Mouse (Mus musculus): ENCODE results near the gene Rdh16f1. TPM values are rescaled to one million over a fixed set of nuclear protein-coding genes. Genes with fewer than 3 reads are reported as not detected.
"Not testable (repeated sequence)": the region's sequence is repeated elsewhere in the genome, so short reads cannot be mapped to it uniquely, and the experiment has no call there.

The Rdh16f1 gene
- polyA plus RNA-seq, 1 experiment from 2014 or later = not detected

DNA sequence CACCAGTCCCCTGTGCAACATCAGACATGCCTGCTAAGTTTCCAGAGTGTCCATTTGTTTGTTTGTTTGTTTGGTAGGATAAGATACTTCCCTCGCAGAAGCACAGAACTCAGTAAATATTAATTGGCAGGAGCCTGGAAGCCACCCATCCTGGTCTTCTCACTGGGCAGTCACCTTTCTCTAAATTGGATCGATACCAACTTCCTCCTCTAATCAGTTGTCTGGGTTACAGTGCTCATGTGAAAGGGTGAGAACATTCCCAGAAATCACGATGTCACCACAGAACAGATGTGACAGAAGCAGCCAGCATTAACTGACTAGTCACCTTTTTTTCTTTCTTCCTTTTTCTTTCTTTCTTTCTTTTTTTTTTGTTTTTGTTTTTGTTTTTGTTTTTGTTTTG, 4.3 kb upstream of the Rdh16f1 start:
- Histone ChIP-seq H3K4me2 (ENCODE audit: low read depth, low read length, severe bottlenecking) (no peak overlapping the region), H3K9me3 (ENCODE audit: control insufficient read depth, low read length) (no peaks in the 10 kb centered on the region), H3K36me3 (ENCODE audit: control insufficient read depth, insufficient read depth, low read length) (no peaks in the 10 kb centered on the region), H3K9ac (ENCODE audit: low read length) (no peak overlapping the region), H3K4me1 (replicated peaks; ENCODE audit: control insufficient read depth, insufficient read depth, low read length) (no peaks in the 10 kb centered on the region), H3K4me3 (ENCODE audit: low read depth, low read length) (no peak overlapping the region), H3K27ac (ENCODE audit: low read depth, low read length) (no peak overlapping the region), H3K27me3 (ENCODE audit: control insufficient read depth, insufficient read depth, low read length) (no peaks in the 10 kb centered on the region)
- DNase-seq (ENCODE audit: low spot score) (no peak), ATAC-seq (replicated peaks; ENCODE audit: low FRiP score) (no peak)
- 82% methylated on average over 3 of the region's 3 CpGs for whole genome bisulfite sequencing

DNA sequence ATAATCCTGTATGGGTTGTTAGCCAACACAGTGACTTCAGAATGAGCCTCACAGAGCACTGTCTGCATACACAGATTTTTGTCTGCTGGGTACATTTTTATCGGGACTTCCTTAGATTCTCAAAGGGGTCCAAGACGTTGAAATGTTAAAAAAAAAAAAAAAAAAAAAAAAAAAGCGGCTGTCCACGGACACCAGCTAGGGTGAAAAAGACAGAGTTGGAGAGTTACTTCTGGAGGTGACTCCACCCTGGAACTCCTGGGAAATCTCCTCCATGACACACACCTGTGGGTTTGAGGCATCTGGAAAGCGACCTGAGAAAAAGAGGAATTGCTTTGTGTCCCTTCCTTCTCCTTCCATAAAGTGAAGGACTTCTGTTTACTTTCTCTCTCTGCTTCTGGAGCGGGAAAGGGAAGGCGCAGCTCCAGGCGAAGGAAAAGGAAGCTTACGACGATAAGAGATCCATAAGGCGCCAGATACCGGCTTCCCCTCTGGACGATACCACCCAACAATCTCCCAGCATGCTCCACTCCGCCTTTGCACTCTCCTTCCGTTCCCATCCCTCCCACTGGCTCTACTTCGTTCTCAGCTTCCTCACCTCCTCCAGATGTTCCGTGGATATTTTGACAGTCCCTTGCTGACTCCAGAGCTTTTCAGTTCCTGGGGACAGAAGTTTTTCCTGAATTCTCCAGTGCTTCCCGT, 3.7 kb upstream of the Rdh16f1 start:
- Histone ChIP-seq H3K4me1 (replicated peaks; ENCODE audit: control insufficient read depth, insufficient read depth, low read length) (no peaks in the 10 kb centered on the region), H3K9ac (ENCODE audit: low read length) (no peak overlapping the region), H3K27me3 (ENCODE audit: control insufficient read depth, insufficient read depth, low read length) (no peaks in the 10 kb centered on the region), H3K4me3 (ENCODE audit: low read depth, low read length) (no peak overlapping the region), H3K36me3 (ENCODE audit: control insufficient read depth, insufficient read depth, low read length) (no peaks in the 10 kb centered on the region), H3K27ac (ENCODE audit: low read depth, low read length) (no peak overlapping the region), H3K9me3 (ENCODE audit: control insufficient read depth, low read length) (no peaks in the 10 kb centered on the region), H3K4me2 (ENCODE audit: low read depth, low read length, severe bottlenecking) (no peak overlapping the region)
- ATAC-seq (replicated peaks; ENCODE audit: low FRiP score) = no peak
- DNase-seq (ENCODE audit: low spot score) = no peak
- 46% methylated on average over 17 of the region's 18 CpGs for WGBS

DNA sequence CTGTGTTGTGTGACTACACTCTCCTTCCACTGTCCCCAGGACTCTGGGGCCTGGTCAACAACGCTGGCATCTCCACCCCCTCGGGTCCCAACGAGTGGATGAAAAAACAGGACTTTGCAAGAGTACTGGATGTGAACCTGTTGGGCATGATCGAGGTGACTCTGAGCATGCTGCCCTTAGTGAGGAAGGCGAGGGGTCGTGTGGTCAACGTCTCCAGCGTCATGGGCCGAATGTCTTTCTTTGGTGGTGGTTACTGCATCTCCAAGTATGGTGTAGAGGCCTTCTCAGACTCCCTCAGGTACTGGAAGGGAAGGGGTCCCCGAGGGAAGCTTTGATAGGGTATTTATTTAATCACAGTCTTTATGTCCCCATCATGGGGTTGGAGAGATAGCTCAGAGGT, 3.3 kb downstream of the Rdh16f1 start:
- ATAC-seq (replicated peaks; ENCODE audit: low FRiP score); H3K9ac ChIP-seq (ENCODE audit: low read length); H3K4me3 ChIP-seq (ENCODE audit: low read depth, low read length); H3K4me1 ChIP-seq (replicated peaks; ENCODE audit: control insufficient read depth, insufficient read depth, low read length); H3K36me3 ChIP-seq (ENCODE audit: control insufficient read depth, insufficient read depth, low read length); H3K27me3 ChIP-seq (ENCODE audit: control insufficient read depth, insufficient read depth, low read length); H3K9me3 ChIP-seq (ENCODE audit: control insufficient read depth, low read length); H3K4me2 ChIP-seq (ENCODE audit: low read depth, low read length, severe bottlenecking); H3K27ac ChIP-seq (ENCODE audit: low read depth, low read length): not testable (repeated sequence)
- DNase-seq (ENCODE audit: low spot score) = peak; percentile 38
- 89% methylated on average over 10 of the region's 10 CpGs for WGBS

- ATAC-seq (replicated peaks; ENCODE audit: low FRiP score) = no peak
- H3K4me1 ChIP-seq (replicated peaks; ENCODE audit: control insufficient read depth, insufficient read depth, low read length) = no peaks in the 10 kb centered on the region
- H3K27ac ChIP-seq (ENCODE audit: low read depth, low read length) = no peak overlapping the region
- 72% methylated on average over 12 of the region's 12 CpGs for WGBS
- H3K36me3 ChIP-seq (ENCODE audit: control insufficient read depth, insufficient read depth, low read length) = no peaks in the 10 kb centered on the region
- no peak overlapping the region for H3K4me3 ChIP-seq (ENCODE audit: low read depth, low read length)
- no peak overlapping the region for H3K4me2 ChIP-seq (ENCODE audit: low read depth, low read length, severe bottlenecking)
- DNase-seq (ENCODE audit: low spot score) = peak; percentile 19
- H3K27me3 ChIP-seq (ENCODE audit: control insufficient read depth, insufficient read depth, low read length) = no peaks in the 10 kb centered on the region
- H3K9ac ChIP-seq (ENCODE audit: low read length) = no peak overlapping the region
- no peaks in the 10 kb centered on the region for H3K9me3 ChIP-seq (ENCODE audit: control insufficient read depth, low read length)
Observed at GRCm38 (mm10) chr10:127763914-127764680, 4.5 kb downstream of the Rdh16f1 start.

- Histone ChIP-seq H3K4me1 (replicated peaks; ENCODE audit: control insufficient read depth, insufficient read depth, low read length) (no peaks in the 10 kb centered on the region), H3K9ac (ENCODE audit: low read length) (no peak overlapping the region), H3K36me3 (ENCODE audit: control insufficient read depth, insufficient read depth, low read length) (no peaks in the 10 kb centered on the region), H3K4me2 (ENCODE audit: low read depth, low read length, severe bottlenecking) (no peak overlapping the region), H3K27ac (ENCODE audit: low read depth, low read length) (no peak overlapping the region), H3K27me3 (ENCODE audit: control insufficient read depth, insufficient read depth, low read length) (no peaks in the 10 kb centered on the region), H3K4me3 (ENCODE audit: low read depth, low read length) (no peak overlapping the region), H3K9me3 (ENCODE audit: control insufficient read depth, low read length) (no peaks in the 10 kb centered on the region)
- WGBS = 85% methylated on average over 1 of the region's 1 CpGs
- ATAC-seq (replicated peaks; ENCODE audit: low FRiP score) = no peak
- no peak for DNase-seq (ENCODE audit: low spot score)
Observed at GRCm38 (mm10) chr10:127766564-127766963, 7.0 kb downstream of the Rdh16f1 start.

GRCm38 (mm10) chr10:127776011-127776410, 16.4 kb downstream of the Rdh16f1 start, which contains the start of gene Rdh9:
TSS of gene Rdh9 (plus strand) at chr10:127776386.
- no peak within 1 kb of the TSS for H3K4me2 ChIP-seq (ENCODE audit: low read depth, low read length, severe bottlenecking)
- H3K27me3 ChIP-seq (ENCODE audit: control insufficient read depth, insufficient read depth, low read length) = no peaks in the 10 kb centered on the region
- WGBS = 89% methylated on average over 2 of the region's 2 CpGs

DNA sequence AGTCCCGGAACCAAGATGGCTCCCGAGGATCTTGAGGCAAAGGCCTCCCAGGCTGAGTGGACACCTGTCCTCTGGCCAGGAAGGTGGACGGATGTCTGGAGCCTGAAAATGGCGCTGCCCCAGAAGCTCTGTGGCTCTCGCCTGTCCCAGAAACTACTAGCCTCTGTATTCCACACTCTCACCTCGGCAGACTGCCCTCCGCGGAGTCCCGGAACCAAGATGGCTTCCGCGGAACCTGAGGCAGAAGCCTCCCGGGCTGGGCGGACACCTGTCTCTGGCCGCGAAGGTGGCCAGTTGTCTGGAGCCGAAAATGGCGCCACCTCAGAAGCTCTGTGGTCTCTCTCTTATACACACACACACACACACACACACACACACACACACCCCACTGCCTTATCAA, 22.7 kb downstream of the Rdh16f1 start:
- not testable (repeated sequence) for H3K4me3 ChIP-seq (ENCODE audit: low read depth, low read length); H3K9ac ChIP-seq (ENCODE audit: low read length); H3K27me3 ChIP-seq (ENCODE audit: control insufficient read depth, insufficient read depth, low read length); DNase-seq (ENCODE audit: low spot score); H3K4me2 ChIP-seq (ENCODE audit: low read depth, low read length, severe bottlenecking); ATAC-seq (replicated peaks; ENCODE audit: low FRiP score); H3K4me1 ChIP-seq (replicated peaks; ENCODE audit: control insufficient read depth, insufficient read depth, low read length); H3K9me3 ChIP-seq (ENCODE audit: control insufficient read depth, low read length); H3K27ac ChIP-seq (ENCODE audit: low read depth, low read length); H3K36me3 ChIP-seq (ENCODE audit: control insufficient read depth, insufficient read depth, low read length)
- WGBS = 96% methylated on average over 17 of the region's 17 CpGs

More at GRCm38 (mm10) chr10:127776011-127776410, 16.4 kb downstream of the Rdh16f1 start, which contains the start of gene Rdh9:
- no peaks in the 10 kb centered on the region for H3K4me1 ChIP-seq (replicated peaks; ENCODE audit: control insufficient read depth, insufficient read depth, low read length)
- H3K27ac ChIP-seq (ENCODE audit: low read depth, low read length) = no peak within 1 kb of the TSS
- no peaks in the 10 kb centered on the region for H3K36me3 ChIP-seq (ENCODE audit: control insufficient read depth, insufficient read depth, low read length)
- H3K9me3 ChIP-seq (ENCODE audit: control insufficient read depth, low read length) = no peaks in the 10 kb centered on the region
- ATAC-seq (replicated peaks; ENCODE audit: low FRiP score) (no peak), DNase-seq (ENCODE audit: low spot score) (no peak)
- H3K4me3 ChIP-seq (ENCODE audit: low read depth, low read length) = no peak within 1 kb of the TSS
- H3K9ac ChIP-seq (ENCODE audit: low read length) = no peak within 1 kb of the TSS

DNA sequence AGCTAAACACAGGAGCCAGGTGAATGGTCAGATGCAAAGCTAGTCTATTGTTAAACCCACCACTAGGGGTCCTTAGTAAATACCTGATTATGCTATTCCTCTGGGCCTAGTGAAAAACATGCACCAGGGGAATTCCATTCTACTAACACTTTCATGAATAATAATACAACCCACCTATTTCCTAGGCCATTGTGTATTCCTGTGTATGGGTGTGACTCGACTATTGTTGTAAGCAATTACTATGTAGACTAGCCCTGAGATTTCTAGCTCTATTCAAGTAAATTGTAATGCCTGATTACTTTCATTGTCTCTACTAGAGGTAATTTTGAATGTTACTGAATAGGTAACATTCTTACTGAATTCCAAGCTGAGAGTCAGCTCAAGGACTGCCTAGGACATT, 25.8 kb downstream of the Rdh16f1 start:
- H3K27me3 ChIP-seq (ENCODE audit: control insufficient read depth, insufficient read depth, low read length); DNase-seq (ENCODE audit: low spot score); H3K9me3 ChIP-seq (ENCODE audit: control insufficient read depth, low read length); H3K4me1 ChIP-seq (replicated peaks; ENCODE audit: control insufficient read depth, insufficient read depth, low read length); ATAC-seq (replicated peaks; ENCODE audit: low FRiP score); H3K9ac ChIP-seq (ENCODE audit: low read length); H3K36me3 ChIP-seq (ENCODE audit: control insufficient read depth, insufficient read depth, low read length); H3K4me2 ChIP-seq (ENCODE audit: low read depth, low read length, severe bottlenecking); H3K27ac ChIP-seq (ENCODE audit: low read depth, low read length); H3K4me3 ChIP-seq (ENCODE audit: low read depth, low read length): not testable (repeated sequence)
- 83% methylated on average over 1 of the region's 1 CpGs for WGBS

All from forebrain, embryonic 11.5 days (tissue).